Mouse (Mus musculus): Measurements from ENCODE around the gene Atr. TPM values are rescaled to one million over a fixed set of nuclear protein-coding genes. Genes with fewer than 3 reads are reported as not detected.

Gene Atr
- polyA plus RNA-seq, 1 experiment = 4.4 TPM

DNA sequence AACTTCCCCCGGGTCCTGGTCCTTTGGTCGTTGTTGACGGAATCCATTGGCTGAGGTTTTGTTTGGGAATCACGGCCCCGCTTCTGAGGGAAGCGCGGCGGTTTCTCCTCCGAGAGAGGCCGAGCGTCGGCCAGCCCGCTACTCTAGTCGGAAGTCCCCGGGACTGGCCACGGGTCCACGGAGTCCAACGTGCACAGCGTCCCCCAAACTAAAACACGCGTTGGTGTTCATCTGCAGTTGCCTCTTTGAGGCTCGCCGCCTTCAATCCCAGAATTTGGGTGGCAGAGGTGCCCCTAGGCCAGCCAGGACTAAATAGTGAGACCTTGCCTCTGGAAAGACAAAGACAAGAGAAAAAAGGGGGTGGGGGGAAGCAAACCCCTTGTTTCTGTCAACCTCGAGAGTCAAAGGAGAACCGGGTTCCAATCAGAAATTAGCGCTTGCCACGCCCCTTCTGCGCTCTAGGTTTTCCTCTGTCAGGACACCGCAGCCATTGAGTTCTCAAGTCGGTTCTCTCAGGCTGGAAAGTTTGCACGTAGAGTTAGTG lies 702 bp downstream of the Atr start:
- no peaks in the 10 kb centered on the region for H3K27me3 ChIP-seq (ENCODE audit: control insufficient read depth, insufficient read depth, low read length)
- no peaks in the 10 kb centered on the region for H3K36me3 ChIP-seq (ENCODE audit: control insufficient read depth, insufficient read depth, low read length)
- peak; percentile 31 for DNase-seq
- WGBS = 0% methylated on average over 31 of the region's 31 CpGs
- H3K27ac ChIP-seq (ENCODE audit: control insufficient read depth, insufficient read depth, low read length) = no peak overlapping the region
- TF ChIP-seq POLR2A (IDR thresholded peaks at IDR 0.05; ENCODE audit: control insufficient read depth, extremely low read depth, insufficient read depth, low read length, poor library complexity) (no peak), CTCF (IDR thresholded peaks at IDR 0.05; ENCODE audit: borderline replicate concordance, control insufficient read depth, extremely low read depth, insufficient read depth, low read length, poor library complexity) (no peak)
- H3K4me3 ChIP-seq (ENCODE audit: control insufficient read depth, insufficient read depth, low read length) = peak overlapping the region; percentile 73
- peaks cover 4% of the 10 kb centered on the region; the same call in 1 of the 2 replicates for H3K4me1 ChIP-seq (replicated peaks; ENCODE audit: control insufficient read depth, insufficient read depth, low read length)

GRCm38 (mm10) chr9:95878246-95878645 lies 20.8 kb downstream of the Atr start:
- TF ChIP-seq CTCF (IDR thresholded peaks at IDR 0.05; ENCODE audit: borderline replicate concordance, control insufficient read depth, extremely low read depth, insufficient read depth, low read length, poor library complexity) (no peak), POLR2A (IDR thresholded peaks at IDR 0.05; ENCODE audit: control insufficient read depth, extremely low read depth, insufficient read depth, low read length, poor library complexity) (no peak)
- WGBS = 88% methylated on average over 5 of the region's 5 CpGs
- Histone ChIP-seq H3K4me1 (replicated peaks; ENCODE audit: control insufficient read depth, insufficient read depth, low read length) (no peaks in the 10 kb centered on the region), H3K4me3 (ENCODE audit: control insufficient read depth, insufficient read depth, low read length) (no peak overlapping the region), H3K36me3 (ENCODE audit: control insufficient read depth, insufficient read depth, low read length) (peaks cover 9% of the 10 kb centered on the region; the same call in 1 of the 2 replicates), H3K27me3 (ENCODE audit: control insufficient read depth, insufficient read depth, low read length) (no peaks in the 10 kb centered on the region), H3K27ac (ENCODE audit: control insufficient read depth, insufficient read depth, low read length) (no peak overlapping the region)
- no peak for DNase-seq

DNA sequence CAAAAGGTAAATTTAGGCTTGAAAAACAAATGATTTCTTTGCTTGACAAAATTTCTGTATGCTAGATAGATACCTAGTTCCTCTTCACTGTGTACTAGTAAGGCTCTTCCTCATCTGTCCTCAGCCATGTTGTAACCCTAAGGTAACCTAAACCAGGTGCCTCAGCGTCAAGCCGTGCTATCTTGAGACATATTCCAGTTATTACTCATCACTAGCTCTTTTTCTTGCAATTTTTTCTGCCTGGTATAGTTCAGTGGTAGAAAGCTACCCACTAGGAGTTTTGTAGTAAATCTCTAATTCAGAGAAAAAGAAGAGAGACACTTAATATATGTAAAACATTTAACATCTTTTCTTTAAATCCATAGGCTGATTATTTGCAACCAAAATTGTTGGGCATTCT lies 25.4 kb downstream of the Atr start:
- no peaks in the 10 kb centered on the region for H3K4me1 ChIP-seq (replicated peaks; ENCODE audit: control insufficient read depth, insufficient read depth, low read length)
- no peak for TF ChIP-seq POLR2A (IDR thresholded peaks at IDR 0.05; ENCODE audit: control insufficient read depth, extremely low read depth, insufficient read depth, low read length, poor library complexity)
- TF ChIP-seq CTCF (IDR thresholded peaks at IDR 0.05; ENCODE audit: borderline replicate concordance, control insufficient read depth, extremely low read depth, insufficient read depth, low read length, poor library complexity) = no peak
- no peak for DNase-seq
- no peaks in the 10 kb centered on the region for H3K27me3 ChIP-seq (ENCODE audit: control insufficient read depth, insufficient read depth, low read length)
- no peak overlapping the region for H3K27ac ChIP-seq (ENCODE audit: control insufficient read depth, insufficient read depth, low read length)
- WGBS = 93% methylated on average over 2 of the region's 2 CpGs
- peaks cover 14% of the 10 kb centered on the region for H3K36me3 ChIP-seq (ENCODE audit: control insufficient read depth, insufficient read depth, low read length)
- H3K4me3 ChIP-seq (ENCODE audit: control insufficient read depth, insufficient read depth, low read length) = no peak overlapping the region

DNA sequence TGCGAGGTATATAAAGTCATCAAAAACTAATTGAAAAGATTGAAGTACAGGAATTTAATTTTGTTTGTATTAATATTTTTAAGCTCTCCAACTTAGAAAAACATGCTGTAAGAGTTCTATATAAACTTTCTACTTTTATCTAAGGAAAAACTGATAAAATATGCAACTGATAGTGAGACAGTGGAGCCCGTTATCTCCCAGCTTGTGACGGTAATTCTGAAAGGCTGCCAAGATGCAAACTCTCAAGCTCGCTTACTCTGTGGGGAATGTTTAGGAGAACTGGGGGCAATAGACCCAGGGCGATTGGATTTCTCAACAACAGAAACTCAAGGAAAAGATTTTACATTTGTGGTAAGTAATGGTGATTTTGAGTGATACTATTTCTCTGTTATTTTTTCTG lies 40.0 kb downstream of the Atr start:
- Histone ChIP-seq H3K36me3 (ENCODE audit: control insufficient read depth, insufficient read depth, low read length) (no peaks in the 10 kb centered on the region; the same call in 1 of the 2 replicates), H3K27ac (ENCODE audit: control insufficient read depth, insufficient read depth, low read length) (no peak overlapping the region), H3K4me1 (replicated peaks; ENCODE audit: control insufficient read depth, insufficient read depth, low read length) (no peaks in the 10 kb centered on the region), H3K27me3 (ENCODE audit: control insufficient read depth, insufficient read depth, low read length) (no peaks in the 10 kb centered on the region), H3K4me3 (ENCODE audit: control insufficient read depth, insufficient read depth, low read length) (no peak overlapping the region)
- TF ChIP-seq CTCF (IDR thresholded peaks at IDR 0.05; ENCODE audit: borderline replicate concordance, control insufficient read depth, extremely low read depth, insufficient read depth, low read length, poor library complexity) = no peak
- TF ChIP-seq POLR2A (IDR thresholded peaks at IDR 0.05; ENCODE audit: control insufficient read depth, extremely low read depth, insufficient read depth, low read length, poor library complexity) = no peak
- DNase-seq = no peak
- 96% methylated on average over 5 of the region's 5 CpGs for WGBS

- Histone ChIP-seq H3K27ac (ENCODE audit: control insufficient read depth, insufficient read depth, low read length) (no peak overlapping the region), H3K36me3 (ENCODE audit: control insufficient read depth, insufficient read depth, low read length) (no peaks in the 10 kb centered on the region), H3K27me3 (ENCODE audit: control insufficient read depth, insufficient read depth, low read length) (no peaks in the 10 kb centered on the region), H3K4me3 (ENCODE audit: control insufficient read depth, insufficient read depth, low read length) (no peak overlapping the region), H3K4me1 (replicated peaks; ENCODE audit: control insufficient read depth, insufficient read depth, low read length) (no peaks in the 10 kb centered on the region)
- DNase-seq = peak; percentile 17
- no peak for TF ChIP-seq POLR2A (IDR thresholded peaks at IDR 0.05; ENCODE audit: control insufficient read depth, extremely low read depth, insufficient read depth, low read length, poor library complexity)
- no peak for TF ChIP-seq CTCF (IDR thresholded peaks at IDR 0.05; ENCODE audit: borderline replicate concordance, control insufficient read depth, extremely low read depth, insufficient read depth, low read length, poor library complexity)
These were observed 75.5 kb downstream of the Atr start for GRCm38 (mm10) chr9:95932855-95933254.

DNA sequence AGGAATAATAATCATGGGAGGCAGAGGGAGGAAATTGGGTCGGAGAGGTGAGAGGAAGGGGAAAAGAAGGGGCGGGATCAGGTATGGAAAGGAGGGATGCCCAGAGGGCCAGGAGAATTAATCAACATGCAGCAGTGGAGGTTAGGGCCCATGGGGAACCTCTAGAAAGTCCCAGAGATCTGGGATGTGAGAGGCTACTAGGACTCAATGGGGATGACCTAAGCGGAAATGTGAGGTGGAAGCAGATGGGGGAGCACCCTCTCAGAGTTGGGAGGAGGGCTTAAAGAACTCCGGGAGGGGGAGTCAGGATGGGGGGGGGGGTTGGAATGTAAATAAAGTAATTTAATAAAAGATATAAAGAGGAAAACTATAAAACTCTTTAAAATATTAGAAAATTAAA lies 96.3 kb downstream of the Atr start:
- H3K4me1 ChIP-seq (replicated peaks; ENCODE audit: control insufficient read depth, insufficient read depth, low read length) = peaks cover 10% of the 10 kb centered on the region
- H3K27me3 ChIP-seq (ENCODE audit: control insufficient read depth, insufficient read depth, low read length) = no peaks in the 10 kb centered on the region
- no peaks in the 10 kb centered on the region for H3K36me3 ChIP-seq (ENCODE audit: control insufficient read depth, insufficient read depth, low read length)
- no peak overlapping the region for H3K27ac ChIP-seq (ENCODE audit: control insufficient read depth, insufficient read depth, low read length)
- H3K4me3 ChIP-seq (ENCODE audit: control insufficient read depth, insufficient read depth, low read length) = no peak overlapping the region
- DNase-seq = no peak
- WGBS = 87% methylated on average over 4 of the region's 4 CpGs
- TF ChIP-seq POLR2A (IDR thresholded peaks at IDR 0.05; ENCODE audit: control insufficient read depth, extremely low read depth, insufficient read depth, low read length, poor library complexity) (no peak), CTCF (IDR thresholded peaks at IDR 0.05; ENCODE audit: borderline replicate concordance, control insufficient read depth, extremely low read depth, insufficient read depth, low read length, poor library complexity) (no peak)

GRCm38 (mm10) chr9:95954226-95954584 lies 96.8 kb downstream of the Atr start:
- H3K27ac ChIP-seq (ENCODE audit: control insufficient read depth, insufficient read depth, low read length) = peak overlapping the region; percentile 68
- peak; percentile 45 for DNase-seq
- no peaks in the 10 kb centered on the region for H3K27me3 ChIP-seq (ENCODE audit: control insufficient read depth, insufficient read depth, low read length)
- peaks cover 12% of the 10 kb centered on the region for H3K4me1 ChIP-seq (replicated peaks; ENCODE audit: control insufficient read depth, insufficient read depth, low read length)
- no peaks in the 10 kb centered on the region for H3K36me3 ChIP-seq (ENCODE audit: control insufficient read depth, insufficient read depth, low read length)
- peak overlapping the region; percentile 91 for H3K4me3 ChIP-seq (ENCODE audit: control insufficient read depth, insufficient read depth, low read length)
- TF ChIP-seq POLR2A (IDR thresholded peaks at IDR 0.05; ENCODE audit: control insufficient read depth, extremely low read depth, insufficient read depth, low read length, poor library complexity) (no peak), CTCF (IDR thresholded peaks at IDR 0.05; ENCODE audit: borderline replicate concordance, control insufficient read depth, extremely low read depth, insufficient read depth, low read length, poor library complexity) (no peak)
- 1% methylated on average over 7 of the region's 7 CpGs for WGBS
